In genomic region chr17:83972470-83972869, GRCm38 (mm10) we compare ENCODE assay signal across 12 mouse cellular contexts.
DNase-seq lines count a peak whose midpoint lies in the region; ATAC-seq and TF ChIP-seq lines count a peak whose summit lies in the region.
"Had no signal": no experiment of that assay in that cellular context is flagged by ENCODE, and none has a peak within 500 bp of the region (broad histone marks: within the 10 kb centered on the region; RNA-seq: fewer than 3 reads in every experiment).

No protein-coding gene starts in this region.

- no peak for TF ChIP-seq CTCF in stomach, postnatal 0 days (IDR thresholded peaks at IDR 0.05; ENCODE audit: low read depth)

- no peak for TF ChIP-seq EP300 in stomach, postnatal 0 days (optimal IDR thresholded peaks at IDR 0.05)

- H3K27ac ChIP-seq in hindbrain, embryonic 10.5 days, result peak overlapping the region; percentile 85
- H3K27ac ChIP-seq in hindbrain, embryonic 14.5 days, result no peak overlapping the region
- no peak overlapping the region for H3K27ac ChIP-seq in neural tube, embryonic 11.5 days (ENCODE audit: low read depth, low read length)
- peak overlapping the region; percentile 32; the same call in 1 of the 2 replicates for H3K27ac ChIP-seq in kidney, embryonic 15.5 days
- peak overlapping the region; percentile 30; the same call in 1 of the 2 replicates for H3K27ac ChIP-seq in stomach, postnatal 0 days (replicated peaks)

- no peaks in the 10 kb centered on the region for H3K9me3 ChIP-seq in hindbrain, embryonic 10.5 days
- H3K9me3 ChIP-seq in hindbrain, embryonic 14.5 days (ENCODE audit: control insufficient read depth, low read length), result no peaks in the 10 kb centered on the region
- H3K9me3 ChIP-seq in neural tube, embryonic 11.5 days (ENCODE audit: control insufficient read depth, low read length), result no peaks in the 10 kb centered on the region
- H3K9me3 ChIP-seq in kidney, embryonic 15.5 days (replicated peaks), result no peaks in the 10 kb centered on the region
- no peaks in the 10 kb centered on the region for H3K9me3 ChIP-seq in stomach, postnatal 0 days (ENCODE audit: control insufficient read depth, low read length)

- H3K4me3 ChIP-seq in hindbrain, embryonic 10.5 days, result no peak overlapping the region
- H3K4me3 ChIP-seq in hindbrain, embryonic 14.5 days (replicated peaks; ENCODE audit: low read length), result no peak overlapping the region
- H3K4me3 ChIP-seq in neural tube, embryonic 11.5 days (ENCODE audit: low read depth, low read length), result no peak overlapping the region
- no peak overlapping the region for H3K4me3 ChIP-seq in kidney, embryonic 15.5 days (replicated peaks)
- no peak overlapping the region for H3K4me3 ChIP-seq in stomach, postnatal 0 days (ENCODE audit: low read depth, low read length)

- H3K4me2 ChIP-seq in hindbrain, embryonic 14.5 days (replicated peaks), result no peak overlapping the region
- H3K4me2 ChIP-seq in neural tube, embryonic 11.5 days (ENCODE audit: low read depth), result no peak overlapping the region
- H3K4me2 ChIP-seq in kidney, embryonic 15.5 days, result no peak overlapping the region
- no peak overlapping the region for H3K4me2 ChIP-seq in stomach, postnatal 0 days (replicated peaks; ENCODE audit: low read depth)

- H3K4me1 ChIP-seq in hindbrain, embryonic 10.5 days (replicated peaks), result peaks cover 29% of the 10 kb centered on the region
- H3K4me1 ChIP-seq in hindbrain, embryonic 14.5 days (replicated peaks; ENCODE audit: control insufficient read depth, insufficient read depth, low read length), result no peaks in the 10 kb centered on the region
- H3K4me1 ChIP-seq in neural tube, embryonic 11.5 days (ENCODE audit: control insufficient read depth, insufficient read depth, low read length), result no peaks in the 10 kb centered on the region
- H3K4me1 ChIP-seq in kidney, embryonic 15.5 days, result peaks cover 29% of the 10 kb centered on the region
- peaks cover 2% of the 10 kb centered on the region; the same call in 1 of the 2 replicates for H3K4me1 ChIP-seq in stomach, postnatal 0 days (replicated peaks; ENCODE audit: control insufficient read depth, insufficient read depth)

- no peaks in the 10 kb centered on the region for H3K36me3 ChIP-seq in hindbrain, embryonic 10.5 days
- H3K36me3 ChIP-seq in hindbrain, embryonic 14.5 days (replicated peaks; ENCODE audit: control insufficient read depth, insufficient read depth), result no peaks in the 10 kb centered on the region
- no peaks in the 10 kb centered on the region for H3K36me3 ChIP-seq in neural tube, embryonic 11.5 days (ENCODE audit: control insufficient read depth, insufficient read depth, low read length)
- no peaks in the 10 kb centered on the region for H3K36me3 ChIP-seq in kidney, embryonic 15.5 days
- H3K36me3 ChIP-seq in stomach, postnatal 0 days (ENCODE audit: control insufficient read depth, insufficient read depth, low read length), result no peaks in the 10 kb centered on the region

- no peak for DNase-seq in hindbrain, embryonic 10.5 days (ENCODE audit: low spot score)
- DNase-seq in hindbrain, embryonic 14.5 days (ENCODE audit: low spot score), result no peak
- DNase-seq in neural tube, embryonic 11.5 days (ENCODE audit: low spot score), result no peak
- no peak for DNase-seq in neural tube, embryonic 10.5 days (ENCODE audit: extremely low spot score, low spot score)
- DNase-seq in stomach, postnatal 0 days (ENCODE audit: low spot score), result no peak
- no peak for DNase-seq in Muller cell, postnatal 12 days (ENCODE audit: inconsistent ontology term)
- DNase-seq: adrenal gland, postnatal 25 days; cerebellum, adult 11 months; gastrocnemius, postnatal 25 days; liver; thymus, adult 18-20 months had no signal

- H3K9ac ChIP-seq in hindbrain, embryonic 14.5 days, result no peak overlapping the region
- H3K9ac ChIP-seq in neural tube, embryonic 11.5 days (ENCODE audit: low read length), result no peak overlapping the region
- H3K9ac ChIP-seq in kidney, embryonic 15.5 days, result no peak overlapping the region
- no peak overlapping the region for H3K9ac ChIP-seq in stomach, postnatal 0 days (ENCODE audit: low read length)

- H3K27me3 ChIP-seq in hindbrain, embryonic 10.5 days (ENCODE audit: insufficient read depth, poor library complexity, severe bottlenecking), result no peaks in the 10 kb centered on the region
- no peaks in the 10 kb centered on the region for H3K27me3 ChIP-seq in hindbrain, embryonic 14.5 days (ENCODE audit: control insufficient read depth, insufficient read depth, low read length)
- H3K27me3 ChIP-seq in neural tube, embryonic 11.5 days (ENCODE audit: control insufficient read depth, insufficient read depth, low read length), result no peaks in the 10 kb centered on the region
- no peaks in the 10 kb centered on the region for H3K27me3 ChIP-seq in kidney, embryonic 15.5 days
- no peaks in the 10 kb centered on the region for H3K27me3 ChIP-seq in stomach, postnatal 0 days (ENCODE audit: control insufficient read depth, insufficient read depth, low read length)

- WGBS in hindbrain, embryonic 10.5 days, result 73% methylated on average over 4 of the region's 4 CpGs
- WGBS in hindbrain, embryonic 14.5 days, result 81% methylated on average over 4 of the region's 4 CpGs
- 88% methylated on average over 4 of the region's 4 CpGs for WGBS in neural tube, embryonic 11.5 days
- WGBS in kidney, embryonic 15.5 days, result 54% methylated on average over 4 of the region's 4 CpGs
- WGBS in stomach, postnatal 0 days, result 83% methylated on average over 4 of the region's 4 CpGs

- ATAC-seq in hindbrain, embryonic 14.5 days (ENCODE audit: low FRiP score), result no peak
- peak; percentile 35 for ATAC-seq in neural tube, embryonic 11.5 days (ENCODE audit: insufficient read depth, low FRiP score, low TSS enrichment)
- ATAC-seq in kidney, embryonic 15.5 days (replicated peaks; ENCODE audit: low FRiP score), result peak; percentile 66
- 0 out of 2 replicates have a peak, but pooled peaks have one; percentile 11 for ATAC-seq in stomach, postnatal 0 days (ENCODE audit: low FRiP score, low TSS enrichment)

Comparison
In these comparisons a context has a peak if more than half of its experiments do, and no peak if none do; other contexts are left out.
1. H3K27ac ChIP-seq: peak in hindbrain, embryonic 10.5 days (single experiment), kidney, embryonic 15.5 days (single experiment) and stomach, postnatal 0 days (single experiment); none in hindbrain, embryonic 14.5 days (single experiment) and neural tube, embryonic 11.5 days (single experiment).